Mouse (Mus musculus) frontal cortex, postnatal 36 days (tissue): ENCODE measurements at regions not wholly inside any gene's neighbourhood (a gene's known extent, or its start where the extent isn't known, plus 50 kb on each side); places are given as distances from the start of the nearest gene placed in this dataset.

Experiments used
- DNase-seq, 2 experiments: peaks; one replicate each; pipeline ENCODE4 v3.0.0; 2022; ENCODE audit warnings: low spot score in 2 of 2

- no peak for DNase-seq
Observed at GRCm38 (mm10) chr16:13034136-13034535, 75.3 kb upstream of the Ercc4 start.

- no peak for DNase-seq
Observed at GRCm38 (mm10) chr16:13036596-13036995, 72.9 kb upstream of the Ercc4 start.

GRCm38 (mm10) chr16:13040312-13041100, 69.0 kb upstream of the Ercc4 start:
- DNase-seq: no peak

GRCm38 (mm10) chr16:13041356-13041755, 68.1 kb upstream of the Ercc4 start:
- no peak for DNase-seq

GRCm38 (mm10) chr16:13045079-13045590, 64.3 kb upstream of the Ercc4 start:
- DNase-seq: no peak

- DNase-seq: no peak
Observed at GRCm38 (mm10) chr16:13046366-13047120, 62.9 kb upstream of the Ercc4 start.

- no peak for DNase-seq
Observed at GRCm38 (mm10) chr16:13049321-13049720, 60.2 kb upstream of the Ercc4 start.

GRCm38 (mm10) chr16:13050225-13050892, 59.1 kb upstream of the Ercc4 start:
- no peak for DNase-seq

GRCm38 (mm10) chr16:13054956-13055355, 54.5 kb upstream of the Ercc4 start:
- no peak for DNase-seq
